Mouse (Mus musculus) olfactory bulb, adult 2 months (tissue): ENCODE results near the gene Lman1l. TPM values are rescaled to one million over a fixed set of nuclear protein-coding genes. Genes with fewer than 3 reads are reported as not detected.

Experiments
- H3K27ac ChIP-seq: fragments of 200-500 bp; 2 replicates; pipeline ENCODE4 v1.5.1; 2012; ENCODE audit warnings: low read depth, low read length; ENCODE audit not compliant: insufficient read depth
- H3K4me1 ChIP-seq: fragments of 200-500 bp; 2 replicates; pipeline ENCODE4 v1.6.1; 2012; ENCODE audit warnings: low read length; ENCODE audit not compliant: control insufficient read depth, insufficient read depth
- H3K4me3 ChIP-seq: fragments of 200-500 bp; 2 replicates; pipeline ENCODE4 v1.5.1; 2012; ENCODE audit warnings: mild to moderate bottlenecking, low read depth, low read length, moderate library complexity; ENCODE audit not compliant: insufficient read depth
- CTCF ChIP-seq: fragments of 200-500 bp; IDR thresholded peaks from 2 replicates; pipeline ENCODE4 v1.5.1; 2012; ENCODE audit warnings: low read depth, mild to moderate bottlenecking, low read length, moderate library complexity; ENCODE audit not compliant: insufficient read depth
- POLR2A ChIP-seq: fragments of 200-500 bp; IDR thresholded peaks from 2 replicates; pipeline ENCODE4 v1.6.1; 2012; ENCODE audit warnings: mild to moderate bottlenecking, low read depth, low read length, moderate library complexity; ENCODE audit not compliant: insufficient read depth
- WGBS: fragments of 180-500 bp; shearing (Covaris S2); methylation state at CpG from one replicate; pipeline ENCODE4 v1.1.7; 2018; 5-methylcytosine and 5-hydroxymethylcytosine counted together
- polyA plus RNA-seq: library from polyadenylated mRNA; stranded (reverse); fragments of >200 nt; gene quantifications from 2 replicates; pipeline ENCODE4 v1.2.4, GENCODE M21; 2012; ENCODE audit warnings: low replicate concordance; ENCODE audit not compliant: missing spikeins, insufficient read depth, insufficient read length

Lman1l gene
- polyA plus RNA-seq, 1 experiment, result not detected

GRCm38 (mm10) chr9:57559568-57559967 lies 61.0 kb downstream of the Lman1l start:
- TF ChIP-seq POLR2A, result no peak
- no peak for TF ChIP-seq CTCF
- 82% methylated on average over 2 of the region's 2 CpGs for WGBS
- Histone ChIP-seq H3K4me3 (no peak overlapping the region), H3K27ac (no peak overlapping the region), H3K4me1 (peaks cover 11% of the 10 kb centered on the region)

- peaks cover 11% of the 10 kb centered on the region for H3K4me1 ChIP-seq
- TF ChIP-seq CTCF, result no peak
- TF ChIP-seq POLR2A, result no peak
- H3K27ac ChIP-seq, result no peak overlapping the region
- no peak overlapping the region for H3K4me3 ChIP-seq
- 88% methylated on average over 4 of the region's 4 CpGs for WGBS
Observed at GRCm38 (mm10) chr9:57558625-57559024, 61.9 kb downstream of the Lman1l start.

GRCm38 (mm10) chr9:57557215-57557614 lies 63.4 kb downstream of the Lman1l start:
- H3K4me1 ChIP-seq, result peaks cover 7% of the 10 kb centered on the region
- TF ChIP-seq CTCF (no peak), POLR2A (no peak)
- H3K27ac ChIP-seq, result no peak overlapping the region
- WGBS, result 56% methylated on average over 3 of the region's 3 CpGs
- H3K4me3 ChIP-seq, result no peak overlapping the region

Other genes starting within 250 kb of the Lman1l start
- gene Ppcdc, start 180.7 kb downstream of the Lman1l start, polyA plus RNA-seq, result not detected in 2 replicates
- not detected in 2 replicates for gene Scamp5, start 152.7 kb downstream of the Lman1l start, polyA plus RNA-seq
- gene Rpp25, start 116.7 kb downstream of the Lman1l start, polyA plus RNA-seq, result not detected in 2 replicates
- not detected in 2 replicates for gene Cox5a, start 99.5 kb downstream of the Lman1l start, polyA plus RNA-seq
- not detected in 2 replicates for gene Fam219b, start 83.2 kb downstream of the Lman1l start, polyA plus RNA-seq
- not detected in 2 replicates for gene Mpi, start 68.0 kb downstream of the Lman1l start, polyA plus RNA-seq
- gene Scamp2, start 59.8 kb downstream of the Lman1l start, polyA plus RNA-seq, result not detected in 2 replicates
- not detected in 2 replicates for gene Ulk3, start 31.3 kb downstream of the Lman1l start, polyA plus RNA-seq
- gene Cplx3, start 14.5 kb downstream of the Lman1l start, polyA plus RNA-seq, result not detected in 2 replicates
- gene Csk, start 32.9 kb upstream of the Lman1l start, polyA plus RNA-seq, result not detected in 2 replicates
- not detected in 2 replicates for gene Cyp1a2, start 62.9 kb upstream of the Lman1l start, polyA plus RNA-seq
- not detected in 2 replicates for gene Cyp1a1, start 67.2 kb upstream of the Lman1l start, polyA plus RNA-seq
- gene Edc3, start 87.8 kb upstream of the Lman1l start, polyA plus RNA-seq, result not detected in 2 replicates
- 308 TPM in 1 of 2 replicates, not detected in the other for gene Clk3, start 145.1 kb upstream of the Lman1l start, polyA plus RNA-seq
- gene Arid3b, start 216.0 kb upstream of the Lman1l start, polyA plus RNA-seq, result not detected in 2 replicates